Mouse (Mus musculus) lung, postnatal 0 days (tissue): ENCODE measurements around the gene Mylip.

Source experiments
- CTCF ChIP-seq: IDR thresholded peaks from 2 replicates; pipeline ENCODE4 v1.5.1; 2016; ENCODE audit warnings: antibody characterized with exemption, mild to moderate bottlenecking
- EP300 ChIP-seq: IDR thresholded peaks from 2 replicates; pipeline ENCODE4 v1.6.1; 2016; ENCODE audit warnings: antibody characterized with exemption, mild to moderate bottlenecking, control low read depth

DNA sequence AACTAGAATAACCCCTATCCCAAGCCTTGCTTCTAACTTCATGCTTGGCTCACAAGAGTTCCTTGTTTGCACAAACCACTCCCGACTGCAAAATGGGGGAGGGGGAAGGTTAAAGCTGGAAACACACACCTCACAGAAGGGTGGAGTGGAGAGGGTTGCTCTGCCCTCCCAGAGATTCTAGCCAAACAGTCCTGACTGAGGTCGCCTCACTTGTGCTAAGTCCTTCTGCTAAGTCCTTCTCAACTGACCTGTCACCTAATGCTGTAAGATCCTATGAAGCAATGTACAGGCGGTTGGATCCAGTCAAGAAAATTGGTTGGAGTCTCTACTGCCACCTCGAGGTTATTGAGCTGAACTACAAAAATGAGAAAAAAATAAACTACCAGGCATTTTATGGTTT lies 52.9 kb downstream of the Mylip start:
- TF ChIP-seq CTCF (peak; percentile 77), EP300 (peak; percentile 60)
